Mouse (Mus musculus) fibroblast of lung, adult 2 months (primary cell): ENCODE data around the gene Prmt1.
A peak's percentile ranks its signal among the peaks of the same experiment; 100 is the strongest.

Experiments
- DNase-seq: peaks from one replicate; pipeline ENCODE4 v3.0.0-alpha.2; 2011; ENCODE audit warnings: low read depth

Prmt1 gene

DNA sequence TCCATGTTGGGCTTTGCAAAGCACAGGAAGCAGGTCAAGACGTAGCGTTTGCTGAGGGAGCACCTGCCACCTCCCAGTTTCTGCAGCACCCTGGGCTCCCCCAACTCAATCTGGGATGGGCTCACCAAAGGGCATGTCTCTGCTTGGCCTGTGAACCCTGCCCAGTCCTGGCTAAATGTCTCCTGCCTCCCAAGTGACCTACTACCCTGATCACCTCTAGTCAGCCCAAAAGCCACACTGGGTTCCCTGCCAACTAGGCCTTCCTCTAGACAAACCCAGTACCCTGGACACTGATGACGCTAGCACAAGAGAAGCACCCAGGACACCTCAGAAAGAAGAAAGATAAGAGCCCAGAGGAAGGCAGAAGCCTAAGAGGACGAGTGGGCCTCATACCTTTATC, 26.5 kb upstream of the Prmt1 start:
- DNase-seq: no peak

DNA sequence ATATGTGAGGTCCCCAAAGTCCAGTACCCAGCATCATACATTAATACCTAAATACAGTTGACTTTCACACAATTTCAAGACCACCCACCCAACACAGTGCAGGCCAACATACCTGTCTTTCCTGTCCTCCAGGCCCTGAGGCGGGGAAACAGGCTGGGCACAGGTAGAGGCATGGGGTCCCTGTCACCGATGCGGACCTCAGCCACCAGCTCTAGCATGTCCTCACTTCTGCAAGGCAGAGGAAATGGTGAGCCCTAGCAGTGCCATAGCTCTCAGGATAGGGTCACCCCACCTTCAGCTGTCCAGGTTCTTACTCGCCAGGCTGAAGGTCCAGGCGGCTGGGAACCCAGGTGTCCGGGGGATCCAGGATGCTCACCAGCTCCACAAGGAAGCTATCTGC, 25.6 kb upstream of the Prmt1 start:
- no peak for DNase-seq

- DNase-seq: no peak
Measured at GRCm38 (mm10) chr7:45008411-45008810, 22.0 kb upstream of the Prmt1 start.

DNA sequence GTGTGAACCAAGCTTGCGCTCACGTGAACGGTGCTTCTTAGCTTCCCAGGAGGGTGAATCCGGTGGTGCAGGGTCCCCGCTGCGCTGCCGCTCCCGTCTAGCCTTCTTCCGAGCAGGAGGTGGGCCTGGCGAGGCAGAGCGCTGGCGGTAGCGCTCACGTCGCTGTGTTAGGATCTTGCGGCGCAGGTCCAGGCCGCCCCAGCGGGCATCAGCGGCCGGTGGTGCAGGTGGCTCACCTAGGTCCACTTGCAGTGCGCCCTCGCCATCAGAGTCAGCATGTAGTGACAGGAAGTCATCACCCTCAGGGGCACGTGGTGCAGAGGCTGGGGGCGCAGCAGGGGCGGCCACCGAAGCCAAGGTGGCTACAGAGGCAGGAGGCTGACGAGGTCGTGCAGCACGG, 21.5 kb upstream of the Prmt1 start:
- no peak for DNase-seq

DNA sequence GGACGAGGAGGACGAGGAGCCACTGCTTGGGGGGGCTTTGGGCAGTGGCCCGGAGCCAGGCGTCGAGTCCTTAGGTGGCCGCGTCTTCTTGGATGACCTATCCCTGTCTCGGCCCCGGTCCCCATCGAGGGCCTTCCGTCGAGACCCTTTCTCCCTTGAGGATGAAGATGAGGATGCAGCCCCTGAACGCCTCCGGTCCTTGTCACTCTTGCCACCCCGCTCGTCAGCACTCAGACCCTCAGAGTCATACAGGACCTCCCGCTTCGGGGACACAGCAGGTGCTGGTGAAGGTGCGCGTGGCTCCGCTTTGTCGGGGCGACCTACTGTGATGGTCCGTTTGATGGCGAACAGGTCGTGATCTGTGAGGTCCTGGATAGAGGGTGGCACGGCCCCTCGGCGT, 20.8 kb upstream of the Prmt1 start:
- DNase-seq: no peak

- no peak for DNase-seq
Measured at GRCm38 (mm10) chr7:45006503-45006902, 20.1 kb upstream of the Prmt1 start.

DNA sequence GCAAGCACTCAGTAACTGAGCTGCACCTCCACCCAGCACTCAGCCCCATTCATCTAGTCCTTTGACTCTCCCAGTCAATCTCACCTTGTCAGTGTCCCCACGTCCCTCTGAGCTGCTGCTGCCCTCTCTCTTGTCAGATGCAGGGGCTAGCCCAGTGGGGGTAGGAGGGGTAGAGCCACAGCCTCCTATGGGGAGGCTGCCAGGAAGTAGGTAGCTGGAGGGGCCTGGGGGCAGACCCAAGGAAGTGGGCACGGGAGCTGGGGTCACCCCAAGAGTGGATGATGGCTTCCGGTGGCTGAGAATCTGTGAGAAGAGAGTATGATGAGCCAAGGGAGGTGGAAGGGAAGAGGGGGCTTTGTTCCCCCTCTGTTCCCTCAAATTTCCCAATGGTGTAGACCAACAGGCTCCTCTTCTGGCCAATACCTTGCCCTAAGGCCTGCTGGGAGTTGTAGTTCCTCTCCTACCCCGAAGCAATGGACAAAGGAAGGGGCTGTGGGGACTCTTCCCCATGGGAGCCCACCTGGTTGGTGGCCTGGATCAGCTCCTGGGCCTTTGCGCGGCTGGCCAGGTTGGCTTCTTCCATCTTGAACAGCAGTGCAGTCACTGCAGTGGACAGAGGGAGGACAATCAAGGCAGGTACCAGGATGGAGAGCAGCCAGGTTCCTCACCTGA, 19.1 kb upstream of the Prmt1 start:
- DNase-seq: no peak

- no peak for DNase-seq
Measured at GRCm38 (mm10) chr7:45004546-45004945, 18.2 kb upstream of the Prmt1 start.

GRCm38 (mm10) chr7:45002440-45002839, 16.1 kb upstream of the Prmt1 start:
- no peak for DNase-seq

- DNase-seq: no peak
Measured at GRCm38 (mm10) chr7:45000539-45001114, 14.3 kb upstream of the Prmt1 start.

DNA sequence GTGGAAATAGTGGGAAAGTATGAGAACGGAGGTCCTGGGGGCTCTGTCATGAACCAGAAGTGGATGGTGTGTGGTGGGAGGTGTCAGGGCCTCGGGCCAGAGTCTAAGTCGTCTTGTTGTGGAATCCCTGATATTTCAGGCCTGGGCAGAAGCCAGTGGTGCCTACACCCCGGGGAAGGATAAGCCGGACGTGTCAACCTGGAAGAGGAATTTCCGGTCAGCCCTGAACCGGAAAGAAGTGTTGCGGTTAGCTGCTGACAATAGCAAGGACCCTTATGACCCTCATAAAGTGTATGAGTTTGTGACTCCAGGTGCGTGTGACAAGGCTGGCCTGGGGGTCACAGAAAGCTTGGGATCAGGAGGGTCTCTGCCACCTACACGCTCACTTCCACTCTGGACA, 13.4 kb upstream of the Prmt1 start:
- no peak for DNase-seq

DNA sequence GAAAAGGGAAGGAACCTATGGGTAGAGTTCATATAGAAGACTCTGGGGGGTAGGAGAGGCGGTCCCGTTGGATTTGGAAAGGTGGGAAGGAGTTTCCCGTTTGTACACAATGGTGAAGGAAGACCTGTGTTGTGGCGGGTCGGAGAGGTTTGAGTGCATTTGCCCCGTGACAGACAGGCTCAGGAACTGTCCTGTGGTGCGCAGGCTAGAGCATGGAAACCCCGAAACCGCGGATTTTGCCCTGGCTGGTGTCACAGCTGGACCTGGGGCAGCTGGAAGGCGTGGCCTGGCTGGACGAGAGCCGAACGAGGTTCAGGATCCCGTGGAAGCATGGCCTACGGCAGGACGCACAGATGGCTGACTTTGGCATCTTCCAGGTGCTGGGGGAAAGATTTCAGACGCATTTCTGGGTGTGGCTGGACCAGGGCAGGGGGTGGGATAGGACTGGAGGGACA, 12.2 kb upstream of the Prmt1 start, which contains the start of gene Bcl2l12:
Gene Bcl2l12 (minus strand): TSS at position 212 of the 455 bp plus-strand sequence.
- DNase-seq: no peak

DNA sequence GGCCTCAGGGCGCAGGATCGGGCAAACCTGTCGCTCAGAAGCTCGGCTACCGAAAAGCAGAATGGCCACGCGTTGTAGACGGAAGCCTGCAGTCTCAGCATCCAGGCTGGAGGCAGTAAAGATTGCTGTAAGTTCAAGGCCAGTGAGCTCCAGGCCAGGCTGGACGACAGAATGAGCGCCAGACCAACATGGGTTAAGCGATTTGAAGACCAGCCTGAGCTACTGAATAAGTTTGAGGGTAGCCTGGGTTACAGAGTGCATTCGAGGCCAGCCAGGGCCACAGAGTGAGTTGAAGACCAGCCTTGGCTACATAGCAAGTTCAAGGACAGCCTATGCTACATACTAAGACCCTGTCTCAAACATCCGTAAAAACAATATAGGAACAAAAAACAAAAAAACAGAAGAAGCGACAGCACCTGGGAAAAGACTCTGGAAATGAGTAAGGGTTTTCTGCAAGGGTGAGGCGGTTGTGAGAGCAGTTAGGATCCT, 11.6 kb upstream of the Prmt1 start:
- DNase-seq: no peak

DNA sequence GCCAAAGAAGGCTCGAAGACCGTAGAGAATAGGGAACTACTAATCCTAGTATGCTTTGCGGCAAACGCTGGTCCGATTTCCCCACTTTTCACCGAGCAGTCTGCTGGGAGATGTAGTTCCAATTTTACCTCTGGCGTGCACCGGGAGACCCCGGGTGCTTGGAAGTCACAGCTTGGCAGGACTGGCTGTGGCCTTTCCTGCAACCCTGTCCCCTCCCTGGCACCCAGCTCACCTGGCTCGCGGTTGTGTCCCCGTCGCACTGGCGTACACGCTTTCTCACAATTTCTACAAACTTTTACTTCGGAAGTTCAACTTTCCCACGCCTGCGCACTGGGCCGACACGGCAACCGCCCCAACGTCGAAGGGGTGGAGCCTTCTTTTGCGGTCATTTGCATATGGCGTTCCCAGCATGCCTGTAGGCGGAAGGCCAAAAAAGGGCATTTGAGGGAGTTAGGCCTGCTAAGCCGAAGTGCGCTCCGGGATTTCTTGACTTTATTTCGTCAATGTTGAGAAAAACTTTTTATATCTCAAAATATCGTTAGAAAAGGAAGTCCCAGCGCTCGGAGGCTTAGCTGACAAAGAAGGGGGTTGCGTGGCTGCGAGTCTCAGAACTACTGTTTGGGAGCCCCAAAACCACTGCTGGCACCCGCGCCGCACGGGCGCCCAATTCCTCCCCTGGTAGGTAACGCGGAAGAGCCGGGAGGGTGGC, 11.0 kb upstream of the Prmt1 start, which contains the start of gene Irf3:
Gene Irf3 (plus strand): TSS at position 418 of the 709 bp plus-strand sequence.
- peak; percentile 95 for DNase-seq

GRCm38 (mm10) chr7:44996672-44997071, 10.3 kb upstream of the Prmt1 start:
- no peak for DNase-seq

DNA sequence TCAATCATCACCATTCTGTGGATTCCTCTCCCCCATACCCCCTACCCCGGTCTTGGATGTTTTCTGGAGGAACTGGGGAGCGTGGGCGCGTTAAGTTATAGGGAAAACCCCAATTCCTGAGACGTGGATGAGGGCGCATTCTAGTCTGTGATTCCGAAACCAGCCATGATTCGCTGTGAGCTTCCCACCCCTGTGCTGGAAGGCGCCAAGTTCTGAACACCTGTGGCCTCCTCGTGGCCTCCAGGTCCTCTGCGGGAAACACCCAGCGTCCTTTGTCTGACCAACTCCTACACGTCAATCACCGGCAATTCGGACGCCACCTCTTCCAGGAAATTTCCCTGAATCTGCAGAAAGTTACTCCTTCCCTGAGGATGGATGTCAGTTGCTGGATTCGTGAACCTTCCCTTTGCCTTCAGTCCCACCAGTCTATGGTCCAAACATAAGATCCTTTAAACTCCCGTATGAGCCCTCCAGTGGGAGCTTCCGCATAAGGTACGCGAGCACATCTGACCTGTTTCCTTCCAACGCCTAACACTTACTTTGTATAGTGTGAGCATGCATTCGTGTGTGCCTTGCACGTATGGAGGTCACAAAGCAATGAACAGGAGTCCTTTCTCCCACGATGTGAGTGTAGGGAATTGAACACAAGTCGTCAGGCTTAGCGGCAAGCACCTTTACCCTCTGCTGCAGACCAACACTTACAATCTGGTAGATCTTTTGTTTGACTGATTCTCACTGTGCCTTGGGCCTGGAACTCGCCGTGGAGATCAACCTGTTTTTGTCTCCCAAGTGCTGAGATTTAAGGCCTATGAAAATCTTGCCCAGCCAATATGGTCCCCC, 731 bp upstream of the Prmt1 start:
- no peak for DNase-seq

DNA sequence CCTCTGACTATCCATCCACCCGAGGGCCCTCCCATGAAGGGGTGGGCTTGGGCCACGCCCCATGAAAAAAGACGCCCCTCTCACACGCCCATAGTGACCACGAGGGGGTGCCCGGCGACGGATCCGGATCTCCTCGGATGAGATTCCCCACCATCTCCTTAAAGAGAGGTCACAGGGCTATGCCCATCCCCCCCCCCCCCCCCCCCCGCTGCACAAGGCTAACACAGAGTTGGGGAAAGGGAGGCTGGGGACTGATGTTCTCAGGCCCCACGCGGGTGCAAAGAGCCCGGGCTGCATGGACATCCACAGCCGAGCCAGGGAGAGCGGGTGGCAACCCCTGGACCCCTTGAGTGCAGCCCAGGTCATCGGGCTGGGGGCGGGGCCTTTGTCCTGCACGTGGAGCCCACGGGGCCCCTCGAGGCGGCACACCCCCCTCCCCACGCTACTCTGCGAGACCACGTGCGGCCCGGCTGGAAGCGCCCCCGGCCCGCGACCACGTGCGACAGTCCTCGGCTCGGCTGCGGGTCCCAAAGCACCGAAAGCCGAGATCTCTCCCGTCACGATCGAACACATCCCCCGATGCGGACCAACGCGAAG, 675 bp downstream of the Prmt1 start:
- DNase-seq: no peak

DNA sequence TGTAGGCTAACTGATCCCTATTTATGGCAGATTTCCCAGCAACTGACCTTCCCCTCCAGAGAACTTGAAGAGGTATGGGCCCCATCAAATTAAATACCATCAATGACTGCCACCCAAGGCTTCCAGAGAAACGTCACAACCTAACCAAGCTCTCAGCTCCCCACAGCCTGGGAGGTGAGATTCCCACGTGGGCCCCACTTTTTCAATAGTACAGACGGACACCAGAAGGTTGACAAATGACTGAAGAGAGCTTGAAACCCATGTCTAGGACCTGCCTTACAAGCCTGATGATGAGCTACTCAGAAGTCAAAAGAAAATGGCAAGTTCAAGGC, 1.6 kb downstream of the Prmt1 start:
- no peak for DNase-seq

DNA sequence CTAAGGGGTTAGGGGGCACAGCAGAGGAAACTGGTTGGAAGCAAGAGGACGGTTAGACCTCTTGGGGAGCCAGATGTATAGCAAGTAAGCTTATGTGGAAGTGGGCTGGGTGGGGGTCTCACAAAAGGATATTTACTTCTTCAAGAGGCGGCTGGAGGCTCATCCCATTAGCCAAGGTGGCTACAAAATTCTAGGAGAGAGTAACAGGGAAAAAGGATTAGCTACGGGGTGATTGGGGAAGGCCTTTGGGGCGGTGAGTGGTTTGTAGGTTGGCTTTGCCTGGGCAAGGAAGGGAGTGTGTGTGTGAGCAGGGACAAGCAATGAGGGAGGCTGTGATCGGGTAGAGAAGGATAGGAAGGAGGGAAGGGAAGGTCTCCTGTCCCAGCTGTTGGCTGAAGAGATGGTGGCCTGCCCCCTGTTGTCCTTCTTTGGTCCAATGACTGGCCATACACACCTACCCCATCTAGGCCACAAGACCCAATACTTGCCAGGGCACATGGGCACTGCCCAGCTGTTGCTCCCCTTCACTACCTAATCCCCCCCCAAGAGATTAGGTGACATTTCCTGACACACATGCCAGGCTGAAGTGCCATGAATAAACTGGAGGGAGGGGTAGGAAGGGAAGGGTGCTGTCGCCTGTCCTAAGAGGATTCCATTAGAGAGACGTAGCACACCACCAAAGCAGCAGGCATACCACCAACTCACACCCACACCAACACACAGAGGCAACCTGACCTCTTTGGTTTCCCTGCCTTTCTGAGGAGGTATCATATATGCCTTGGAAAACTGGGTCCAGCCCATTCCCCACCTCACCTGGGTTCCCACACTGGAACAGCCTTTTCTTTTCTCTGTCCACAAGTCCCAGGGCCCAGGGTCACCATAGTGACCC, 2.2 kb downstream of the Prmt1 start:
- DNase-seq: no peak

GRCm38 (mm10) chr7:44983085-44983484, 3.3 kb downstream of the Prmt1 start:
- peak; percentile 49 for DNase-seq

GRCm38 (mm10) chr7:44981539-44981938, 4.8 kb downstream of the Prmt1 start:
- DNase-seq: no peak
